Mouse (Mus musculus): ENCODE measurements around the gene Abcg8.

GRCm38 (mm10) chr17:84627721-84628120 is 48.4 kb upstream of the Abcg8 start:
- no peak for TF ChIP-seq MYOG (IDR thresholded peaks at IDR 0.05; ENCODE audit: control insufficient read depth in 1 of 3, insufficient read depth in 1 of 3, insufficient read length in 2 of 3, low read depth in 2 of 3)
- TF ChIP-seq USF1 (IDR thresholded peaks at IDR 0.05; ENCODE audit: low read depth), result no peak
- TF ChIP-seq POLR2A (IDR thresholded peaks at IDR 0.05; ENCODE audit: insufficient read length, low read depth), result no peak
- TF ChIP-seq SRF (IDR thresholded peaks at IDR 0.05; ENCODE audit: control insufficient read depth, insufficient read length, low read depth), result no peak
- TF ChIP-seq MYOD1 (IDR thresholded peaks at IDR 0.05; ENCODE audit: control insufficient read depth in 1 of 3, insufficient read length in 2 of 3, low read depth in 2 of 3), result no peak
- no peak for TF ChIP-seq TCF12 (IDR thresholded peaks at IDR 0.05; ENCODE audit: insufficient read depth, poor library complexity, severe bottlenecking)
- TF ChIP-seq TCF3 (IDR thresholded peaks at IDR 0.05; ENCODE audit: insufficient read length, low read depth), result no peak
- TF ChIP-seq POLR2AphosphoS2 (IDR thresholded peaks at IDR 0.05; ENCODE audit: insufficient read length, low read depth), result no peak
- TF ChIP-seq E2F4 (IDR thresholded peaks at IDR 0.05; ENCODE audit: insufficient read depth), result no peak

Measured in myocyte (in vitro differentiated cells).